Mouse (Mus musculus): ENCODE results near the gene 2310011J03Rik.

Gene 2310011J03Rik

DNA sequence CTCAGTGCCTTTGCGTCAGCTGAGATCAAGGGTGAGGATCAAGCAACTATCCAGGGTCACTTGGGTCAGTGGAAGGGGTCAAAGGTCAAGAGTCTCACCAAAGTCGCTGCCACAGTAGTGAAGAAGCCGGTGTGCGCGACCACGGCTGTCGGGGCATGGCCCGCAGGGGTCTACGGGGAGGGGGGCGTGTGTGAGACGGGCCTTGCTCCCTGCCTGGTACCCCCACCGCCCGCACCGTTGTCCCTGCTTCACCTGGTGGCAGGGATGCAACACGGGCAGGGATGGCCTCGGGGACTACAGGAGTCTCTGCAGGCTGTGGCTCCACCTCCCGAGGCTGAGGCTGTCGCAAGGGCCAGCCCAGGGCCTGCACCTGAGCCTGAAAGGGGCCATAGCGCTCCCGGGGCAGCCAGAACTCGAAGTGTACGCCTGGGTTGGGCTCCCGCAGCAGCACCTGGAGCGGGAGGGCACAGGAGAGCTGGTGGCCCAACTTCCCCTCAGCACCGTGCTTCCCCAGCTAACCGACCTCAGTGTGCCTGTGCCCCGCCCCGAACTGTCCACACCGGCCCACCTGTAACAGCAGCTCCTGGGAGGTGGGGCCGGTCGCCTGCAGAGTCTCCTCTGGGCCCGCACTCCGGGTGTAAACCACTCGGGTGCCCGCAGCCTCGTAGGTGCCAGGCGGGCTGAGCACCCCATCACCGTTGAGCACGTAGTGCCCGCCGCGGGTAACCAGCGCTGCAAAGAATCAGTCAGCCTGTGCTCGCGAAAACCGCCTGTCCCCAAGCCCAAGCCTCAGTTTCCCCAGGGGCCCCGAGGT is 21.4 kb upstream of the 2310011J03Rik start:
- no peak for DNase-seq

DNA sequence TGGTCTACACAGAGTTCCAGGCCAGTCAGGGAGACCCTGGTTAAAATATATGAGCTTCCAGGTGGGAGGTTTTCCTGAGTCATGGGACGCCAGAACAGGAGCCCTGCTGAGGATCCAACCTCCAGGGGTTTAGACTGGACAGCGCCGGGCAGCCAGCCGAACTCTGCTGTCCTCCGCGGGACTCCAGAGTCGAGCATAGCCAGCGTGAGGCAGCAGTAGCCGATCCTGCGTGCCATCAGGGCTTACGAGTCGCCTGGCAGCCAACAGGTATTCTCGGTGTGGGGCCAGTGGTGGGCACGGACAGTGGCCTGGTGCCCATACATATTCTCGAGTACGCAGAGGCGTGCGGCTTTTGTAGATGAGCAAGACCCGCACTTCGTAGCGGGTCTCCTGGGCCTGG is 20.7 kb upstream of the 2310011J03Rik start:
- no peak for DNase-seq

DNA sequence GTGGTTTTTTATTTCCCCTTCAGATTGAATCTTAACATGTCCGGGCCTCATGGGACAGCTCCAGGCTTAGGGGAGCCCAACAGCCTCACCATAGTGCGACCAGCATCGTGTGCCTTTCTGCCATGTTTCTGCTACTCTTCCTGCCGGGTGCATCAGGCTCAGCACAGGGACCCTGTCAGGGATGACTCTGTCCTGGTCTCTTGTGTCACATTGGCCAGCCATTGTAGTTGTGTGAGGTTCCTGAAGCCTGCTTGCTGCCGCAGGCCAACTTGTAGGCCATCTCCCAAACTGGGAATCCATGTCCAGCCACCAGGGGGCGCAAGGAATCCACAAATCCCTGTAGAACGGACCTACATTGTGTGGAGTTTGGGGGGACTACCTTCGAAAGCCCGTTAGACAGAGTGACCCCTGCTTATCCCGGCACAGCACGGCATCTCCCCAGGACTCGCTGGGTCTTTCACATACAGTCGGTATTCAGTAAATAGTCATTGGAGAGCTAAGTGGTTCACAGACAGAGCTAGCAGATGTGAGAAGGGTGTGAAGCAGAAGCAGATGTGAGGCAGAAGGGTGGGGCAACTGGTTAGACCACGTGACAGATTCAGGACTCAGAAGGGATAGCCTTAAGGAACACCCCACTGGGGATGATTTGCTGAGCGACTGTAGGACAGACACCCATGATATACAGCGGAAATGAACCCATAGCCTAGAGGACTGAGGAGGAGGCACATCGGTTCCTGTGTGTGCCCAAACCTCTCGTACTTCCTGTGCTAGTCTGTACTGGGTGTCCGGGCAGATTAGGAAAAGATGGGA is 19.8 kb upstream of the 2310011J03Rik start:
- DNase-seq = peak; percentile 81 to 88

DNA sequence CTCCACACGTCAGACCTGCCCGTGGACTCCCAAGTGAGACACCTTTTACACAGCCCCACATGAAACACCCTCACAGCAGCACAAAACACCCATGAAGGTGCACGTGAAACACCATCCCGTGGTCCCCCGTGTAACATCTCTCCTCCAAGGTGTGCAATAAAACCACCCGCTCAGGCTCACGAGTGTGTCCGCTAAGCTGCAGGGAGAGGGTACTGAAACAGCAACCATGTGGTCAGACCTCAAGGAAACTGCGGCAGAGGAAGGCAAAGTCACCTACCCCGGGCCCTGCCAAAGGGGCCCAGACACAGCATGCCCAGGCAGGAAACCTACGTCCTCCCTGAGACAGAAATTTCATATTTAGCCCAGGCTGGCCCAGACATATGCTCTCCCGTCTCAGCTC is 15.9 kb upstream of the 2310011J03Rik start:
- no peak for DNase-seq

DNA sequence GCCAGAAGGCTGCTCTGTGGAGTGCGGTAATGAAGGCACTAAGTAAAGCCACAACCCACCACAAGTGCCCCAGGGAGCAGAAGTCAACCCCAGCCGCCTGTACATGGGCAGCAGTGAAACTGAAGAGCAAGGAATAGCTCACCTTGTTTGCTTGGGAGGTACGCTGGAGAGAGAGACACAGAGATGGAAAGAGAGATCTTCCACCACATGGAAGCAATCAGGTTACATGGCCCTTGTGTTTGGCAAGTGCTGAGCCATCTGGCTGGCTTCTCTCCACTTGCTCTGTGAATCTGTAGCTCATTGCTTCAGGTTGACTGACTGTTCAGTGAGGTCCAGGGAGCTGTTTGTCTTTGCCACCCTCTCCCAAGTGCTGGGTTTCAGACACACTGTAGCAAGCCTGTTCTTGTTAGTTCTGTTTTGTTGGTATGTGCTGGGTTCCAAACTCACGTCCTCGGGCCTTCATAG is 12.2 kb upstream of the 2310011J03Rik start:
- DNase-seq = no peak

DNA sequence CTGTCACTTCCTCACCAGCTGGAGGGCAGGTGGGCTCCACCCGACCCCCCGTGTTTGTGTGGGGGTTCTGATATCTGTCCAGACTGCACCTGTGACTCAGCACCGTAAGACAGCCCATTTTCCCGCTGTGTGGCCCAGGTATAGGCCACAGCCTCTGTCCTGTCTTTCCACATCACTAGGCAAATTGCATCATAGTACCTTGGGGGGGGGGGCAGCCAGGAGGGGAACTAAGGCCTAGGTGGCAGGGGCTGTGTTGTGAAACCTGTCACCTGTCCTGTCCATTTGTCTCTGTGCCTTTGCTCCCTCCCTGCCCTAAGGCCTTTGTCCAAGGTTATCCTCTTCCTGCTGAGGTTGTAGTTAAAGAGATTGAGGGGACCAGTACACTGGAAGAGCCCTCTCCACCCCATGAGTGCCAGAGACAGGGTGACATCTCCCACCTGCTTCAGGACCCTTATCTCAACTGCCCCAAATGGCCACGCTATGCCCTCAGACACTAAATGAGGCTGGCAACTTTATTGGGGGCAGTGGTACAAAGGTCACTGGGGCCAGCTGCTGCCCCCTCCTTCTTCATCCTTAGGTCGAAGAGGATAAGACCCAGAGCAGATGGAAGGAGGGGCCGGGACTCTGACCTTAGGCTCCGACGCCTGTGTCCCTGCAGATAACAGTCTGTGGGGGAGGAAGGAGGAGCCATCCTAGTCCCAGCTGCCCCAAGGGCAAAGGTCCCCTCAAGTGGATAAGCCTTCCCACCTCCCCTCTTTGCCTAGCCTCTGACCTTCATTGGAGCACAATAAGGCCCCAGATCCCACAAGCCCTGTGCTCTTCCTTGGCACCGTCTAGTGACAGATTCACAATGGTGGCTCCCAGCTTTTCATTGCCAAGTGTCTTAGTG is 11.5 kb upstream of the 2310011J03Rik start:
- no peak for DNase-seq

DNA sequence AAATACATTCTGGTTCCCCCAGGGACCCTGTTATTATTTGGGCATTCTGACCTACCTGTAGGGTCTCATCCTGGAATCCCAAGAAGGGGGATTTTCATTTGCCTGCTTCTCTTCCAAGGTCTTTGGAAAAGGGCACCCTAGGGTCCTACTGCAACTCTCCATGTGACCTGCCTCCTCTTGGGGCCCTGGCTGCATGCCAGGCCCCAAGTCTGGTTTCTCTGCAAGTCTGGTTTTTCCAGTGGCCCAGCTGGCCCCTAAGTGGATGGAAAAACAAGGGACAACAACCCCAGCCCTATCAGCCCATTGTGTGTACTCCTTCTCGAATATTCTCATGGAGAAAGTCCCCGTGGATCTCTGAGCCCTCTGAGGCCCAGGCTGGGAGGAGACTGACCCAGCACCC is 10.6 kb upstream of the 2310011J03Rik start:
- peak in 1 of 2 experiments; percentile 57 for DNase-seq

DNA sequence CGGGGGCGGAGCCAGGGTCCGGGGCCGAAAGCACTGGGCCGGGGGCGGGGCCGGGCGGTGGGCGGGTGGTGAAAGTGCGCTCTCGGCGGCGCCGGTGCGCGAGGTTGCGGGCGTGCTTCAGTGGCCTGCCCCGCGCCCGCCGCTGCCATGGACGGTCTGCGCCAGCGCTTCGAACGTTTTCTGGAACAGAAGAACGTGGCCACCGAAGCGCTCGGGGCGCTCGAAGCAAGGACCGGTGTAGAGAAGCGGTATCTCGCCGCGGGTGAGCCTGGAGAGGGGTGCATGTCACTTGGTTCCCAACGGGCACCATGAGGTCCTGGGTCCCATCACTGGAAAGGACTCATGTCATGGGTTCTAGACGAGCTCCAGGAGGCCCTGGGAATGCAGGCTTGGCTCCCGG is 9.7 kb upstream of the 2310011J03Rik start:
- no peak for DNase-seq

DNA sequence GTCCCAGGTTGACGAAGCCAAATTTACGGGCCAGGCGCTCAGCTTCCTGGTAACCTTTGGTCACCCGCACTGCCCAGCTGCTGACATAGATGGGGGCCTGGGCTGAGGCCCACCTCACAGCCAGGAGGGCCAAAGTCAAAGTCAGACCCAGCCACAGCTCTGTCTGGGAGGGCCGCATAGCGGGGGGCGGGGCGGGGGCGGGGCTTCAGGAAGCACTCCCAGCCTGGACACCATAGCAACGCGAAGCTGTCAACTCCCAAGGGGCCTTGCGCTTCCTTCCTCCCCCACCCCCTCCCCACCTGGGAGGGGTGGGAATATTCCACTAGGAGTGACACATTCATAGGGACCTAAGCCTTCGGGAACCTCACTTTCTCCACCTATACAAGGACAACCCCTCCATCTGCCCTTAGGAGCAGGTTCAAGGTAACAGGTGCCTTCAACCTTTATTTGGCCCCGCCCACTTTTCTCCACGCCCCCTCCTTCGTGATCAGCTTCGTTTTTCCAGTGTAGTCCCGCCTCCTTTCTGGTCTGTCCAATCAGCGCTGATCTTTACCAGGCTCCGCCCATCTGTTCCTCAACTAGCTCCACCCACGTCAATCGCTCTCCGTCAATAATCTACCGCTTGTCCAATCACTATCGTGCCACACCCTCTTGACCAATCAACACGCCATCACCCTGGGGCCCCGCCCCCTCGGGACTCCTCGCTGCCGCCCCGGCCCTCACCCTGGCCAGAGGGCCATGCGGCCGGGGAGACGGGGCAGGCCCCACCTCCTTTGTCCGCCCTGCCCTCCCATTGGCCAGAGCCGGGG is 9.1 kb upstream of the 2310011J03Rik start, which contains the start of the genes Pcsk4 and Reep6:
Gene Pcsk4 (minus strand): TSS at position 226 of the 809 bp plus-strand sequence.
Gene Reep6 (plus strand): TSS at position 681 of the 809 bp plus-strand sequence.
- peak; percentile 98 to 99 for DNase-seq

DNA sequence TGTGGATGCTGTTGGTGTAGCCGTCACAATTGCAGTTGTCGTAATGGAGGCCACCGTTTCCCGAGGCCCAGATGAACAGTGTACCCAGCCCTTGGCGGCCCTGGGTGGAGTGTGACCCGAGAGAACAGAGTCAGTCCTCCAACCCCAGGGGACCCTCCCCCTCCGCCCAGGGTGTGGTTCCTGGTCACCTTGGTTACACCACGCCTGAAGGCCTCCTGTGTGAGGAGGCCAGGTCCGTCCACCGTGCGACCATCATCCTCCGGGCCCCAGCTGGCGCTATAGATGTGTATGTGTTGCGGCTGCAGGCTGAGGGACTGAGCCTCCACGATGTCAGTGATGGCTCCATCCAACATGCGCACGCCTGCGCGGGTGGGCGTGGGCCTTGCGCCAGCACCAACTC is 4.7 kb upstream of the 2310011J03Rik start:
- DNase-seq = no peak

DNA sequence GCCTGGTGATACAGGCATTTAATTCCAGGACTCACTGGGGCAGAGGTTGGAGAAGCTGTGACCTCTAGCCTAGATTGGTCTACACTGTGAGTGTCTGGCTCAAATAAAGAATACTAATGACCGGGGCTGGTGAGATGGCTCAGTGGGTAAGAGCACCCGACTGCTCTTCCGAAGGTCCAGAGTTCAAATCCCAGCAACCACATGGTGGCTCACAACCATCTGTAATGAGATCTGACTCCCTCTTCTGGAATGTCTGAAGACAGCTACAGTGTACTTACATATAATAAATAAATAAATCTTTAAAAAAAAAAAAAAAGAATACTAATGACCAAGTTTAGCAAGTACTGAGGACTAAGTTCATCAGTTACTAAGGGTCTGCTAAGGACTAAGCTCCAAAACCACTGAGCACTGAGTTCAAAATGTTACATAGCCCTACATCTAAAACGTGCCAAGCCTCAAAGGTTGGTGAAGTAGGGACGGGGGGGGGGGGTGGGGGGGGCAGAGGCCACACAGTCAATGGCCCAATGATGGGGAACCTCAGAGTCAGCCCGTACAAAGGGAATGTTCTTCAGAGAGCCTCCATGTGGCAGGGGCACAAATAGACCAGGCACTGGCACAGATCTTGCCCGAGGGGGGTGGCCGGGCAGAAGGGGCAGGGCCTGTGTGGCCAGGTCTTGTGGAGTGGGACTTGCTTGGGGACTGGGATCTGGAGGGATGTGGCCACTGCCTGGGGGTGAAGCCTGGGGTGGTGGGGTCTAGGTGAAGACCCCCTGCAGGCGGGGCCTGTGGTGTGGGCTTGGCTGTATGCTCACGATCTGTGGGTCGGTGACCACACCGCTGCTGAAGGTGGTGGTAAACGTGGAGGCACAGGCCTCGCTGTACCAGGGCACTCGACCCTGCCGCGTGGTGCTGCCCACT is 4.0 kb upstream of the 2310011J03Rik start:
- no peak for DNase-seq

DNA sequence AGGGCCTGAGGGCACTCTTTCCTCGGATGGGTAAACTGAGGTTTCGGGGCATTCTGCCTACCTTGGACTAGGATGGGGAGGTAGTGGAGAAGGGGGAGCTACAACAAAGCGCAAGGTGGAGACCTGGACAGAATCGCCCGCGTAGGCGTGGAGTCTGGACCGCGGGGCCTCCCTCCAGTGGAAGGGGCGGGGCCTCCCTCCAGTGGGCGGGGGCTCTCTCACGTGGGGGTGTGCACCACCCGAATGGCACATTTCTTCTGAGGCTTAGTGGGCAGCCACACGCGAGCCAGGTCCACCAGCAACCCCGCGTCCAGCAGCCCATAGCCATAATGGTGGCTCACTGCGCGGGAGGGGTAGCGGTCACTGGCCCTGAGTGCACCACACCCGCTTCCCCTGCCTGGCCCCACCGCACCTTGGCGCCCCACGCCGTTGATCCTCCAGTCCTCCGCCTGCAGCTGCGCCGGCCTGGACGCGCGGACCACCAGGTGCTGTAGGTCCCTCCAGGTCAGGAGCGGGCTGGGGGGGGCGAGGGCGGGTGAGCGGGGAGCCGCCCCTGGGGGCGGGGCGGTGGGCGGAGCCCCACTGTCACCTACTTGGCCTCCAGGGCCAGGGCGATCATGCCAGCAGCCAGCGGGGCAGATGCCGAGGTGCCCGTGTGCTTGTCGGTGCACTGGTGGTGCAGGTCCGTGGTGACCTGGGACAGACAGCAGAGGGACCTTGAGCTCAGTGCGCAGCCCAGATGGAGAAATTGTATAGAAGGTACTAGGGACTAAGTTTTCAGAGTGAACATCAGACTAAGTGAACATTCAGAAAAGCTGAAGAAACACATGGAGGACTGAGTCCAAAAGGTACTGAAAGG is 3.2 kb upstream of the 2310011J03Rik start:
- peak; percentile 81 to 82 for DNase-seq

DNA sequence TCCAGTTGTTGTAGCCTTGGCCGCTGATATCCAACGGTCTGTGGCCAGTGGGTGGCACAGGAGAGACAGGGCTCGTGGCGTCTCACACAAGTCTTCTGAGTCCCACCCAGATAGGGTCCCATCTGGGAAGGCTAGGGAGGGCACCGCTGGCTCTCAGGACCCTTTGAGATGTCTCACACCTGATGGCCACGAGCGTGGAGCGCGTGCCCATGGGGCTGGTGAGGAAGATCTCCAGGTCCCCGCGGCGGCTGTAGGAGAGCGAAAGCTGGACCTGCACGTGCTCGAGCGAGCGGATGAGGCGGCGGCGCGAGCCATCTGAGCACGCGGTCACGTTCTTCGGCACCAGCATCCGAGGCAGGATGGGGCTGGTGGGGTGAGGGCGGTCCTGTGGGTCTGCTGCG is 2.5 kb upstream of the 2310011J03Rik start:
- peak; percentile 45 to 50 for DNase-seq

DNA sequence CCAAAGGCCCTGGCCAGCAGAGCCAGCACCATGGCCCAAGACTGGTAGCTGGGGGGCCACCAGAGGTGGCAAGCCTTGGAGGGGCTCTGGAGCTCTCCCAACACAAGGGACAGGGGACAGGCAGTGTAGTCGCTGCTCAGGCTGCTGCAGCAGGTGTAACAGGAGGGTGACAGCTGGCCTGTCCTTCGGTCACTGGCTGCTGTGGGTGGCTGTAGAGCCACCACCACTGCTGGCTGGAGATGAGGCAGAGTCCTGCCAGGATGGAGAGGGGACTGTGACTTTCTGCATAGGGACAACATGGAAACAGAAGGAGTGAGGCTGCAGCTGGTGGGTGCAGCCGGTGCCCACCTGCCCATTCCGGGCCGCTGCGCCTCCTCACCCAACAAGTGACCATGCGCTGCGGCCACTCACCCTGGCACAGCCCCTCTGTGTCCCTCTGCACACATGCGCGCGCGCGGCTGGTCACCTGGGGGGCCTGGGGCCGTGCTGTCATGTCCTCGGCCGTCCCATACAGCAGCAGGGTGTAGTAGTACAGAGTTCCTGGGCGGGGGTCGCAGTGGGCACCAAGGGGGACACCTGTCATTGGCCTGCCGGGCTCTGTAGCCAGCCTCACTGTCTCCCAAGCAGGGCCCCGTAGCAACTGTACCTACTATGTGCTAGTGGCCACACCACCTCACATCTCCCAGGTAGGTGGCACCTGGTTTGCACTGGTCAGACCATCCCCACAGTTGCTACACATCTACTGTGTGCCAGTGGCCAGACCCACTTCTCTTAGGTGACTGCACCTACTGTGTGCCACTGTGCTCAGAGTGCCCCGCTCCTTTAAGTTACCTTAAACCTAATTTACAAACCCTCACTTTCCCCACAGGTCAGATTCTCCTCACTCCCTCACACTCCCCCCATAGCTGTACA is 1.6 kb upstream of the 2310011J03Rik start:
- no peak for DNase-seq

DNA sequence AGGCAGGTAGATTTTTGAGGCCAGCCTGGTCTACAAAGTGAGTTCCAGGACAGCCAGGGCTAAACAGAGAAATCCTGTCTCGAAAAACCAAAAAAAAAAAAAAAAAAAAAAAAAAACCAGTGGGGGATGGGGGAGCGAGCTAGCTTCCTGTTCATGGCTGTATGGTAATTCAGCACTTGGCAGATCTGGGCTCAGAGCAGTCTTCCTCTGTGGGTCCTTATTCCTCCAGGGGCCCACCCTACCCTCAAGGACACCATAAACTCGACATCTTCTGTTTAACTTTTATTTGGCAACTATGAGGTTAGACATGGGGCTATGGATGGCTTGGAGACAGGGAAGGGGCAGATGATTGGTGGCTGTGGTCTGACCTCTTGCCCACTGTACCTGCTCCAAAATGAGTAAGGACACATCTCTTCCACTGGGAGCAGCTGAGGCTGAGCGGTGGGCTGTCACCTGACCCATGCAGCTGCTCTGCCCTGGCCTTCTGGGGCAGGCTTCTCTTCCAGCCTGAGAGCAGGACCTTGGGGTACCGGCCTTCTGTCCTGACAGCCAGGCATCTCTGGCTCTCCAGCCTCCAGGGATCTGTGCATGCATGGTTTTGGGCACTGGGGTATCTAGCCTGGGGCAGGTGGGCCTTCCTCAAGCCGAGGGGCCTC is 805 bp upstream of the 2310011J03Rik start:
- no peak for DNase-seq

DNA sequence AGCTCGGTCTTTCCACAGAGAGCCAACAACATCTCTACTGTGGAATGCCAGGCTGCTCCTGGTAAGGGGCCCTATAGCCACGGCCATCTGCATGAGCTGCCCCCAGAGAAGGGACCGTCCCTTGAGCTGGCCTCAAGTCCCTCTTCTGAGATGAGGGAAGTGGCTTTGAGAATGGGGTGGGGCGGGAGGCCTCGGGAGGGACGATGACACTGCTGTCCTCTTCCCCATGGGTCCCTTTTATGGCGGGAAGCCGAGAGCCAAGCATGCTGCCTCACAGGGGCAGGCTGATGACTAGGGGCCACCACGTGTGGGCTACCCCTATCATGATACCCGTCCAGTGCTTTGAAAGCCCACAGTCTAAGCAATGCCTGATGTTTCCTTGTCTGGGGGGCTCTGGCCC is 3.3 kb downstream of the 2310011J03Rik start:
- DNase-seq = no peak

DNA sequence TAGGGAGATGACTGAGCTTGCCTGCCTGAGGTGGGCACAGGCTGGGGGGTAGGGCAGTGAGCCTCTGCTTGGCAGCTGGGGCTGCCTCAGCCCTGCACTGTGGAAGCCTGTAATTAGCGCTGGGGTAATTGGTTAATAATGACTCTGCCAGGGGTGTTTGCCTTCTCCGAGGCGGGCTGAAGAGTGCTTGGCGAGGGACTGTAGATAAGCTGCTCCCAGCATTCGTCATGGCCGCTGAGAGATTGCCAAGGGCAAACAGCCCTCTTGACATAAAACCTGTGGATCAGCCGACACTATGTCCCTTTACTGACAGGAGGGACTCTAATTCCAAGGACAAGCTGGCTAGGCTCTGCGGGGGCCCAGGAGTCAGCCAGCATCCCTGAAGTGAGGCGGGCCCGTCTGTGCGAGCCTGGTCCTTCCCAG is 4.0 kb downstream of the 2310011J03Rik start:
- peak; percentile 41 to 60 for DNase-seq

DNA sequence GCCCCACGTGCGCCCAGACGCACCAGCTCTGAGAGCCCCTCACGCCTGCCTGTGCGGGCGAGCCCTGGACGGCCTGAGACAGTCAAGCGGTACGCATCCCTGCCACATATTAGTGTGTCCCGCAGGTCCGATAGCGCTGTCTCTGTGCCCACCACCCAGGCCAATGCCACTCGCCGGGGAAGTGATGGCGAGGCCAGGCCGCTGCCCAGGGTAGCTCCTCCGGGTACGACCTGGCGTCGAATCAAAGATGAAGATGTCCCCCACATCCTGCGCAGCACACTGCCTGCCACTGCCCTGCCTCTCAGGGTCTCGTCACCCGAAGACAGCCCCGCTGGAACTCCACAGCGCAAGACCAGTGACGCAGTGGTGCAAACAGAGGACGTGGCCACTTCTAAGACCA is 5.0 kb downstream of the 2310011J03Rik start:
- no peak for DNase-seq
